Mouse (Mus musculus) c-Kit-positive CD71-positive TER-119-positive erythroid progenitor cells, embryonic 14.5 days (primary cell): ENCODE measurements around the gene Olfr827.

ENCODE experiments used
- DNase-seq: peaks from one replicate; pipeline ENCODE4 v3.0.0-alpha.2; 2013; ENCODE audit warnings: low spot score

Gene Olfr827

GRCm38 (mm10) chr10:130214303-130214702, at the start of gene Olfr827:
TSS of gene Olfr827 (minus strand) at chr10:130214403.
- no peak for DNase-seq

GRCm38 (mm10) chr10:130263203-130263602, 49.0 kb upstream of the Olfr827 start:
- no peak for DNase-seq

- DNase-seq, result no peak
Observed at GRCm38 (mm10) chr10:130259483-130259882, 45.3 kb upstream of the Olfr827 start.

- no peak for DNase-seq
Observed at GRCm38 (mm10) chr10:130244271-130244670, 30.1 kb upstream of the Olfr827 start.

- no peak for DNase-seq
Observed at GRCm38 (mm10) chr10:130238318-130239209, 24.4 kb upstream of the Olfr827 start.

GRCm38 (mm10) chr10:130234576-130234975, 20.4 kb upstream of the Olfr827 start:
- no peak for DNase-seq

GRCm38 (mm10) chr10:130232117-130232516, 17.9 kb upstream of the Olfr827 start:
- DNase-seq, result no peak

GRCm38 (mm10) chr10:130229584-130229983, 15.4 kb upstream of the Olfr827 start:
- no peak for DNase-seq

GRCm38 (mm10) chr10:130228246-130228645, 14.0 kb upstream of the Olfr827 start:
- peak; percentile 29 for DNase-seq

- DNase-seq, result no peak
Observed at GRCm38 (mm10) chr10:130225034-130225433, 10.8 kb upstream of the Olfr827 start.

GRCm38 (mm10) chr10:130184086-130184485, 30.1 kb downstream of the Olfr827 start, which contains the start of gene Olfr826:
TSS of gene Olfr826 (minus strand) at chr10:130184186.
- no peak for DNase-seq

- DNase-seq, result no peak
Observed at GRCm38 (mm10) chr10:130166666-130167065, 47.5 kb downstream of the Olfr827 start, which contains the start of gene Olfr825. TSS of gene Olfr825 (minus strand) at chr10:130166766.

GRCm38 (mm10) chr10:130165196-130165595, 49.0 kb downstream of the Olfr827 start:
- DNase-seq, result peak; percentile 7
